Mouse (Mus musculus) heart, adult 18-20 months (tissue): Measurements from ENCODE around the gene Tmem87b. TPM values are rescaled to one million over a fixed set of nuclear protein-coding genes. Genes with fewer than 3 reads are reported as not detected.

Source experiments
- DNase-seq, 2 experiments: peaks; one replicate each; pipeline ENCODE4 v3.0.0; 2021 to 2022; ENCODE audit warnings: mixed read lengths in 1 of 2
- total RNA-seq, 2 experiments: library from RNA; stranded (reverse); gene quantifications; 2 replicates each; pipeline ENCODE4 v1.2.3; 2021

Tmem87b gene
- total RNA-seq, 2 experiments from 2014 or later = 20.4 to 21.8 TPM

DNA sequence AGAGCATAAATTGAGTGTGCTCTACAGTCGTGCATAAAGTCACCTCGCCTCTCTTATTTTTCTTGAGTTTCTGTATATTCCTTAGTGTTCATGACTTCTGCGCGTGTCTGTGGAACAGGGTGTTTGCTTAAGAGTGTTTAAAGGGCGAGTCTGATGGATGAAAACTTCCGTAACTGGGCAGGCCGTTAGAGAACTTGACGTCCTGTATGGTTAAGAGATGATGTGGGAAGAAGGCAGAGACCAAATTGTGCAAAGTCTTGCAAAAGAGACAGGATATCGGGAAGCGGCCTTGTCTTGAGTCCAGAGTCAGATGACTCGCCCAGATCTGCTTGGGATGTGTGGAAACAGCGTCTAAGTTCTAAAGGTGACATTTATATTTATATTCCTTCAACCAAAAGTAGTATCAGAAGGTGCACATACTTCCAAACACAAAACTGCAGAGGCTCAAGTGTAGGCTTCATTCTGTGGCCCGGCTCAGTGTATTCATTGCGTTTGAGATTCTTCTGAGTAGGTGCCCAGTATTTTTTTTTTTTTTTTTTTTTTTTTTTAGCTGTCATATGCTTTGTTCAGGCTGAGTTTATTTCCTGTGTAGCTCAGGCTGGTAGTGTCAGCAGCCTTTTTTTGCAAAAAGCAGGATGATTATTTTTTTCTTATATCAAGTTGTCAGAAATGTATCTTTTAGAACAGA, 1.2 kb downstream of the Tmem87b start:
- DNase-seq = peak; percentile 54 to 59

DNA sequence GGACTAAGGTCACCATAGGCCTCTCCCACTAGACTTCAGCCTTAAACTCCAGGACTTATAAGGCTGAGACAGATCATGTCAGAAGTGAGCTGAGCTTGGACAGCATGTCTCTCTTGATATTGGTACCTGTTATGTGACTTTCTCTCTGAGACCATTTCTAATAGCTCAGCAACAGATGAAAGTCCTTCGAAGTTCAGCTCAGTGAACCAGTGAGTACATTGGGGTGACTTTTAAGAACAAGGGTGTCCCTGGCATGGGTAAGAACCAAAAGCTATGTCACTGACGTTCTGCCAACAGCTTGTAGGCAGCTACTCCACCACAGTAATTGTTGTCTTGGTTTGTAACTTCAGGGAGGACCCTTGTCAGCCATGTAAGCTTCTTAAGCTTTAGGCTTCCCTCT, 2.7 kb downstream of the Tmem87b start:
- no peak for DNase-seq

DNA sequence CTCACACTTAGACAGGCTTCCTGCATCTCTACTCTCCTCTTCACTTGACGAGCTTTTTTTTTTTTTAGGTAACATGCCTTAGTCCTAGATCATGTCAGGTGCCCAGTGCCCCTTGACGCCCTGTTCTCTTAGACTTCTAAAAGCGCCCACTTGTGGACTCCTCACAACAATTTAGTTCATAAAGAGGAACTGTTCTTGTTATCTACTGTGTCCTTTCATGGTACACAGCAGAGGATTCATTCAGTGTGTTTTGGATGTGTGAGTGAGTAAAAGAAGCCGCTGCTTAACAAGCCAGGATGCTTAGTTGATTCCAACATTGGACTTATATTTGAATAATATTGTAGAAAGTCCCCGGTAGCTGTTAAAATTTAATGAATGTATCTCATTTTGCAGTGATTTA, 6.0 kb downstream of the Tmem87b start:
- no peak for DNase-seq

DNA sequence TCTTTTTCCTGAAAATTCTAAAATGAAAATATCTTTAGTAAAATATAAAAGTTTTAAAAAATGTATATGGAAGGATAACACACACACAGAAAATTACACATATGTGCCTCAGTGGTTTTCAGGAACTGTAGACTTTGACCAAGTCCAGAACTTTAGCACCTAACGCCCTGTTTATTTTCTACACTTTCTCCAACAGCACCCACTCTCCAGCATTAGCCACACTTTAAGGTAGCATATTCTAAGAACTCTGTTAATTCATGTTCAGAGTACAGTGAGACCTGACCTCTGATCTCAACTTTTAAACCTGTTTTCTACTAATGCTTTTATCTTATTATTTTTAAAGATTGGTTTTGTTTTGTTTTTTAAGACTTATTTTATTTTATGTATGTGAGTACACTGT, 9.9 kb downstream of the Tmem87b start:
- no peak for DNase-seq

DNA sequence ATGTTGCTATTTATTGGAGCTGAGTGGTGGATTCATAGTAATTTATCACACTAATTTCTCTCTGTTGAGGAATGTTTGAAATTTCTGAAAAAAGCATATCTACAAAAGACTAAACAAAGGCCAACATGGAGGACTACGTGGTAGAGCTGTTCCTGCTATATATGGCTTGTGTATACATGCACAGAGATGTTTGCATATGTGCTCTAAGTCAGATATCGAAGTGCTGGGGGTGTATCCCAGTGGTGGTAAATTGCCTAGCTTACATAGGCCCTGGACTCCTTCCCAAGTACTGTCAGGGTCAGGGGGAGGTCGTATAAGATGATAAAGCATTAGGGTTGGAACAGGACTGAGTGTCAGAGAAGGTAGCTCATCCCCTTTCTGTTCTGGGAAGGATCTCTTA, 14.7 kb downstream of the Tmem87b start:
- no peak for DNase-seq

DNA sequence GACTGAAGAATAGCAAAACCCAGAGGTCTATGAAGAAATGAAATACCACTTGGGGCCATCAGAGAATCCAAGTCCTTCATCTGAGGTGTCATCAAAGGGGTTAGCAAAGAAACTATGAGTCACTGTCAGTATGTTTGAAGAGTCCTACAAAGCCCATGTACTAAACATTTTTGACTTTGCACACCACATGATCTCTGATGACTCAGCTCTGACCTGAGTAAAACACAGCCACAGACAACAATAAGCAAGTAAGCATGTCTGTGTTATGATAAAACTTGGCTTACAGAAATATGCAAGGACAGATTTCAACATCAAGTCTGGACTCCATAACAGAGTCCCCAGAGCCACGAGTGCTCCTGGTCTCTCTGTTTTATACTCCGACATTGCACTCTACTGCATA, 15.1 kb downstream of the Tmem87b start:
- DNase-seq = no peak

DNA sequence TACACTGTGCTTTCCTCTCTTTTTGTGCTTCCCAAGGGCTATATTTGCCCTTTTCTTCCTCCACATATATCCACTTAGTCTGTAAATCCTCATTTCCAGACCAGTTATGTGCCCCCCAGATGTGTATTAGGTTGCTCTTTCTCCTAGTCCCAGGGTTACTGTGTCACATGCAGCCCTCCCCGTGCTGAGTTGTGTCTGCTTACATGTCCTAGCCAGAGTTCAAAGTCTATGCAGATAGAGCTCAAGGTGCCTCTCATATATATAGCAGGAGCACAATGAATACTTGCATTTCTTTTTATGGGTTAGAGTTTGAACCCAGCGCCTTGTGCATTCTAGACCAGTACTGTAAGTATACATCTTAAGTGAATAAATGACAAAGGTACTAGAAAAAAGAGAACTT, 15.5 kb downstream of the Tmem87b start:
- DNase-seq = no peak

DNA sequence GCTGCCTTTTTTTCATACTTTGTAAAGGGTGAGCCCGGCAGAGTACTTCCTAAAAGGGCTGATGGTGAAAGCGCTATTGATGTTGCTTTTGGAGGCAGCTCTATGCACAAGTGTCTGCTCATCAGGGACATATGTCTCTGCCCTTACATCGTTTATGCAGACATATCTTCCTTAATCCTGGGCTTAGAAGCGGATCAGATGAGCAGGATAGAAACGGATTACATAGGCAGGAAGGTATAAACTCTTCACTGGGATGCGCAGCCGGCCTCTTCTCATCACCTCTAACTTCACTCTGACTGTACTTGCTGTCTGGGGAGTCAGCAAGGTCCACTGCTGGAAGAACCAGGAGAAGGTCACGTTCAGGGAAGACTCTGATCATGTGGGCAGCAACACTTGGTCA, 19.6 kb downstream of the Tmem87b start:
- DNase-seq = no peak

DNA sequence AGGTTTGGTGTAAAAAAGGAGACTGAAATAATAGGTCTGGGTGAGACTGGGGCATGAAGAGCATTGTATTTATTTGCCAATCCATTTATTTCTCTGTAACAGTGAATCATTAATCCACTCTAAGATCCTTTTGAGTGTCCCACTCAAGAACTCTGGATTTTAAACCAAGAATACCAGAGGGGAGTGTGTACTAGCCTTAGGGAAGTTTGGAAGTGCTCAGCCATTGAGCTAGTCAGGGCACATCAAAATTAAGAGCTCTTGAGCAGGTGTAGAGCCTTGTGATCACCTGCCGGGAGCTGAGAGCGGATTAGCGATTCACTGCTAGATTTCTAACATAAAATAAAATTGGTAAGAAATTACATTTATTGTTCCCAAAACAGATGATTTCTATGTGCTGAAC, 20.7 kb downstream of the Tmem87b start:
- no peak for DNase-seq

DNA sequence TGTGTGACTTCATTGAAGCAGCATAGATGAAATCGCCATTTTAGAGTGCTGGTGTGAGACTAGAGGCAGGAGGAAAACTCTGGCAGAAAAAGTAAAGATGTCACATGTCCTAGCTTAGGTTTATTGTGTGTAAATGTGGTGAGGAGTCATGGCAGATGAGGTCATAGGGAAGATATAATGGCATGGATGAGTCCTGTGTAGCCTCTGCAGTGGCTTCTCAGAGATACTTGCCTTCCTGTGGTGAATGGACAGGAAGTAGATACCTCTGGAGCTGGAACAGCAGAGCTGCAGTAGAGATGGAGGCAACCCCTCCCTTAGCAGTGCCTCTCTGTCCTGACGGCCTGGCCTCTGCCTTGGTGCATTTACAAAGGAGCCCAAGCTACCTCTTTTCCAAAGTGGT, 21.6 kb downstream of the Tmem87b start:
- DNase-seq = no peak

DNA sequence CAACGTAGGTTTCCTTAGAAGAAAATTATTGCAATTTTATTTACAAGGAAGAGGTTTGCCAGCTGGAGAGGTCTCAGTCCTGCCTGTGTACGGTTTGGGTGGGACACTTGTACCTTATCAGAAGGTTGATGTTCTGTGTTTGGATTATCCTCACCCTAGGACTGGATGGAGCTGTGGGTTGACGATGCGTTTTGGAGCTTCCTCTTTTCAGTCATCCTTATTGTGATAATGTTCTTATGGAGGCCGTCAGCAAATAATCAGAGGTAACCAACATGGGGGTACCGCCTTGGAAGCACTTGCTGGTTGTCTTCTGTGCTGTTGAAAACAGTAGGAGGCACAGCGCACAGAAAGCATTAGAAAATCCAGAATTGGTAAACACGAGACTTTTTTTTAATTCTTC, 24.5 kb downstream of the Tmem87b start:
- DNase-seq = no peak

DNA sequence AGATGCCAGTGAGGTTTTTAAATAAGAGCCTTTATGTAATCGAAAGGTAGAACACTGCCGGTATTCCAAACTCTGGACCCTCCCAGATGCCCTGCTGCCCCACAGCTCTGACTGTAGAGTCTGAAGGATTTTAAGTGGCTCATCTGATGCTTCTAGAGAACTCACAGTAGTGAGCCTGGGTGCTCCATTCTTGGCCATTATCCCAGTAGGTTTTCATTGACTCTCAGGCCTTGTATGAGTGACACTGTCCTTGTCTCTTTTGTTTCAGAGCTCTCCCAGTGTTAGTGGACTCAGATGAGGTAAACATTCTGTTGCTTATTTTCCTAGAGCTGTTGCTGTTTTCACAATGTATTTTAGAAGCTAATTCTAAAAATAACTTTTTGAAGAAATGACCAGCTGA, 32.1 kb downstream of the Tmem87b start:
- peak in 1 of 2 experiments; percentile 17 for DNase-seq

DNA sequence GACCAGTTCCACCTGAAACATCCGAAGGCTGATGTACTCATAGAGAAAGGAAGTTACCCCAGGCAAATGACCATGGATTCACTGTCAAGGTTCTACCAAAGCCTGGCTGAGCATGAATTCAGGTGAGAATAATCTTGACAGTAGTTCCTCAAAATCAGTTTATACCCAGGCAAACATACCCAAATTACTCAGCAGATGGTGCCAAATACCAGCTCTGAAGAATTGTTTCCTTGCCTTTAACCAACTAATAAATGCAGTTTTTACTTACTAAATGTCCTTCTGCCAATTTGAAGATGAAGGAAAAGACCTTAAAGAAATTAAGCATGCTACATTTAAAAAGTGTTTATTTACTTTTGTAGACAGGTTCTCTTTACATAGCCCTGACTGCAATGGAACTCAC, 38.8 kb downstream of the Tmem87b start:
- DNase-seq = no peak

DNA sequence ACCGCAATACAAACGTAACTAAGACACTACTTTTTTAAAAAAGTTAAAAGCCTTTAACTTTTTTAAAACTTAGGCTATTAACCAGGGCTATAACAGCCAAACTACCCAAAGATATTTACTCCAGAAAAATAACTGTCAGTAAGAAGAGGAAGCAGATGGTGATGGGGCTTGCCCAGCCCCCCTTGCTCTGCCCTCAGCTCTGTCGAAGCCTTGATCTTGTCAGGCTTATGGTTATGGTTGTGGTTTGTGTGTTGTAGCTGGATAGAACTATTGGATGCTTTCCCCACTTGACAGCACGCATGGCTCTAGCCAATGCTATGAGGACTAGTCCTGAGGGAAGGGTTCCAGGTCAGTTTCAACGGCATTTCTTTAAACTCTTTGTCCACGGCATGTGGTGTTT, 41.0 kb downstream of the Tmem87b start:
- no peak for DNase-seq

DNA sequence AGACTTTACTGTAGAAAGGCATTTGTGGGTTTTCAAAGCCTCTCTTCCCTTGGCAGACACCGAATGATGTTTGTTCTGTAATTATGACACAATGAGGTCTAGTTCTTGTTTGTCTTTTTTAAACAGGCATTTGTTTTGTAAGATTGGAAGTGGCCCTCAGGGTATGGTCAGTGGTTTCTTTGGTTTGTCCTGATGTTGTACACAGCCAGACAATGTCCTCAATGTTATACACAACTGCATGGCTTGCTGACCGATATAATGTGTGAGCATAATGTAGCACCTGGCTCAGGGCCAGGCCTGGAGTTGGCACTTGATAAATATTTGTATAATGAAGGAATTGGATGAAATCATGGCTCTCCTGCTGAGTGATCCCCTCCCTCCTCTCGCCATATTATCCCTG, 41.9 kb downstream of the Tmem87b start:
- no peak for DNase-seq

DNA sequence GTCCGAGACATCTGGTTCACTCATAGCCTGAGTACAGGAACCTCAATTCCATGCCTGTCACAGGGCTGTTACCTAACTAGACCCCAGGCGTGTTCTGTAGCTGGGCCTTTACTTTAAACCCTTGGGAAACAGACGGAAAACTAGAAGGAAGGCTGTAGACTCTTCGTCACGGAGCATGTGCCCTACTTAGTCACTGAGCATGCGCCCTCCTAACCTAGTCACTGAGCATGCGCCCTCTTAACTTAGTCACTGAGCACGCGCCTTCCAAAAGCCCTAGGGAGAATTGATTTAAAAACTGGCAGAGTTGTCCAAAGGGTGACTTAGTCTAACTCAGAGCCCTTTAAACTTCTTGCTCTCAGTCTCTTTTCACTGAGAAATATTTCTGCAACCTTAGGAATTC, 44.7 kb downstream of the Tmem87b start, which contains the start of gene Fbln7:
Fbln7 (plus strand) TSS at position 346 of the 400 bp plus-strand sequence.
- no peak for DNase-seq

DNA sequence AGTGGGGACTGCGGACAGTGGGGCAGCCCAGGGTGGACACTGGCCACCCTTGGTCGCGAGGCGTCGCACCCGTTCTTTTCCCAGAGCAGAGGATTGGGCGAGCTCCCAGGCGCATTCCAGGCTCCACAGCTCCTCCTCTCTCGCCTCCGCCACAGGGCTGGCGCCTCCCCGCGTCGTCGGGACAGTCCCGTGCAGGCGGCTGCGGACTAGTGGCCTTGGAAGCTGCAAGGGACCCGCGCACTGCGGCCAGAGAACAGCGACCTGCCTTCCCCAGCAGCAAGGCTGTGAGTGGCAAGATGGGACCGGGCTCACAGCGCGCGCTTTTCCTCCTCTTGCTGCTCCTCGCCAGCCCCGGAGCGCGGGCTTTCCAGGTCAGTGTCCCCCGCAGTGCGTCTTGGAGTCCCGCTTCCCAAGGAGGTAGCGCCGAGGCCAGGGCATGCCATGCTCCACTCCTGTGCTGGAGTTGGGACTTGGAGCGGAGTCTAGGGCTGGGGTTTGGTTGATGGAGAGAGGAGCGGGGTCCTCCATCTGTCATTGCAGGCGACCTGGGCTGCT, 45.9 kb downstream of the Tmem87b start:
- DNase-seq = peak; percentile 64 to 67

DNA sequence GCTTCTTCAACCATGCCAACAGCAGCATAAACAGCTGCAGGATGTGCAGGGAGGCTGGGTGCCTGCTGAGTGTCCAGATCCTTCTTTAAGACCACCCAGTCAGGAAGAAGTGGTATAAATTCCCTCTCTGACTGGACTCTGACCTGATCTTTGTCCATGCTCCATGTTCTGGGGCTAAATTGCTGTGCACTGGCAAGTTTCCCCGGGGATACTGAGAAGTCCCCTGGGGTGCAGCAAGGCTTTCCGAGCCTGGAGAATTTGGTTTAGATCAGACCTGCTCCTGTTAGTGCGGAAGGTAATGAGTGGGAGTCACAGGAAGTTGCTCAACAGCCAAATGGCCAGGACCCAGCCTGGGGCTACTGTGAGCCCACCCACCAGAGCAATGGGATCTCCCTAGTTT, 47.1 kb downstream of the Tmem87b start:
- no peak for DNase-seq

DNA sequence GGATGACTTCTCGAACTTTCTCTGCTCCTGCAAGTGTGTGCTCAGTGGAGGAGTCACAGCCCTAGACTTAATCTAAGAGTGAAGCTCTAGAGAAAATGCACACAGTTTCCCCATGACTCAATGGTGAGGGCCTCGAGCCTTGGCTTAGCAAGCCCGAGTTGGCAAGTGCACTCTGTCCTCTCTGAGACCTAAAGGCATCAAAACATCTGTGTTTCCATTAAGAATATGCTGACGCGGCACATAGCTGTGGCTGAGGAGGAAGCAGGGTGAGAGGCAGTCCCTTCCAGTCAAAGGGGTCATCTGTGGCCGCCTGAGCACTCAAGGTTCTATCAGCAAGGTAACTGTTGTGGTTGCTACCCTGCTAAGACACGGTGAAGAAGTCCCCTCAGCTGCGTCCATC, 53.7 kb downstream of the Tmem87b start:
- peak in 1 of 2 experiments; percentile 27 for DNase-seq

DNA sequence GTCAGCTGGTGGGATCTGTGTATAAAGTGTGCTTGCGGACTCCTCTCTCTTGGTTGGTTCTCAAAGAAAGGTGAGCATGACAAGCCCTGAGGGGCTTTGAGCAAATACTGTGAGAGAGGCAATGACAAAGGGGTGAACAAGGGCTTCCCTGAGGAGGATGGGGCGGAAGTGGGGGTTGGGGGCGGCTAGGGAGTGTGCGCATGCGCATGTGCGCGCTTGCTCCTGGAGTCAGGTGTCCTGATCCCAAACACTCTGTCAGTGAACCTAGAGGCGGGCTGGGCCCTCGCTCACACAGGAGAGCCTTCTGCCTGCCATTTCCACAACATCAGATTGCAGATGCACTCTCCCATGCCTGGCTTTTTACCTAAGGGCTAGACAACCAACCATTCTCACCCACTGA, 54.3 kb downstream of the Tmem87b start:
- DNase-seq = no peak

DNA sequence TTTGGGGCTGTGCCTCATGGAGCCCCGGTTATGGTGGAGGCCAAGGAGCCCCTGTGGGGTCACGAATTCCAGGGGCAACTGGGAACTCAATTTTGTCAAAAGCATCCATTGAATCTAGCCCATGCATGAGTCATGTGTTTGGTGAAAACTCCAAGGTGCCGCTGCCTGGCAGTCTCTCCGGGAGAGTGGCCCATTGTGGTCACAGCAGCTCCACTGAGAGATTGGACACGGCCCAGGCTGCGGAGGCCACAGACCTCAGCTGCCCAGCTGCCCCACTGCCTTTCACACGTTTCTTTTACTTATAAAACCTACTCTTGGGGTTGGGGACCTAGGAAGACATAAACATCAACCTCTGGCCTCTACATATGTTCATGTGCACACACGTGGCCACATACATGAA, 57.6 kb downstream of the Tmem87b start:
- DNase-seq = no peak

DNA sequence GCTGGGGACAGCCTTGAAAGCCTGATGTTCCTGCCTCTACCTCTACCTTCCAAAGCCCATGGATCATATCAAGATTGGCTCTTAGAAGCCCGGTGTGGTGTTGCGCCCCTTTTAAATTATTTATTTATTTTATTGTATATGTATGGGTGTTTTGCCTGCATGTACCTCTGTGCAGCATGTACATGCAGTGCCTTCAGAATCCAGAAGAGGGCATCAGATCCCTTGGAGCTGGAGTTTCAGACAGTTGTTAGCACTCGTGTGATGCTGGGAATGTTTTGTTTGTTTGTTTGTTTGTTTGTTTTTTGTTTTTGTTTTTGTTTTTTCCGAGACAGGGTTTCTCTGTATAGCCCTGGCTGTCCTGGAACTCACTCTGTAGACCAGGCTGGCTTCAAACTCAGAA, 63.3 kb downstream of the Tmem87b start:
- DNase-seq = no peak

DNA sequence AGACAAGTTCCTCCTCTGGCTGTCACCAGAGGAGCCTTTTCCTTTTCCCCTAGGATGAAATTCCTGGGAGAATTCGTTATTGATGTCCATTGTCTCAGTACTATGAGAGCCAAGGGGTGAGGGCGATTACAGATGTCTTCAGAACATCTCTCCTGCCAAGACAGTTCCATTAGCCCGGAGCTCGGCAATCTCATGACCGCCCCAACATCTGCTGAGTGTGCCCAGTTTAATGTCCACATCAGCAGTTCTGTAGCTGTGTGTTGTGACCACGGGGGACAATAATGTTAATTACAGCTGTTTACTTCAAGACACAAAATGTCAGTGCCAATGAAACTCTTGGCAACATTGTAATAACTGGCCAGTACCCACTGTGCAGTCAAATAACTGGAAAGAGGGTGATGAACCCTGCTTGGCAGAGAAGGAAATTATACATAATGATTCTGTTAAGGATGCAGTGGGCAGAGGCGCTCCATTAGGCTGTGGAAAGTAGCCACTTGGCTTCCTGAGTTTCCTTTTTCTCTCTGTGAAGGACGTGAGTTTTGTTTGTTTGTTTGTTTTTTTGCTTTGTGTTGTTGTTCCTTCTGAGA, 67.4 kb downstream of the Tmem87b start:
- no peak for DNase-seq
